Mouse (Mus musculus): ENCODE results near the gene Ppp2r5a. TPM values are rescaled to one million over a fixed set of nuclear protein-coding genes. Genes with fewer than 3 reads are reported as not detected.
A peak's percentile ranks its signal among the peaks of the same experiment; 100 is the strongest.

Gene Ppp2r5a
- total RNA-seq, 2 experiments from 2014 or later: 68.3 to 77.4 TPM

GRCm38 (mm10) chr1:191417111-191417510 lies 14.0 kb upstream of the Ppp2r5a start:
- DNase-seq: no peak

GRCm38 (mm10) chr1:191416611-191417010 lies 13.5 kb upstream of the Ppp2r5a start:
- DNase-seq: no peak

GRCm38 (mm10) chr1:191414432-191414831 lies 11.4 kb upstream of the Ppp2r5a start:
- no peak for DNase-seq

- no peak for DNase-seq
Observed at GRCm38 (mm10) chr1:191413691-191414415, 10.8 kb upstream of the Ppp2r5a start.

- no peak for DNase-seq
Observed at GRCm38 (mm10) chr1:191410294-191411036, 7.4 kb upstream of the Ppp2r5a start.

GRCm38 (mm10) chr1:191407246-191407645 lies 4.2 kb upstream of the Ppp2r5a start:
- DNase-seq: no peak

- no peak for DNase-seq
Observed at GRCm38 (mm10) chr1:191406516-191406915, 3.4 kb upstream of the Ppp2r5a start.

GRCm38 (mm10) chr1:191404721-191405329 lies 1.8 kb upstream of the Ppp2r5a start:
- DNase-seq: no peak

- DNase-seq: no peak
Observed at GRCm38 (mm10) chr1:191404301-191404700, 1.2 kb upstream of the Ppp2r5a start.

GRCm38 (mm10) chr1:191402506-191402905 lies 566 bp downstream of the Ppp2r5a start:
- DNase-seq: no peak

GRCm38 (mm10) chr1:191396897-191397849 lies 5.9 kb downstream of the Ppp2r5a start:
- DNase-seq: peak; percentile 99

GRCm38 (mm10) chr1:191396446-191396845 lies 6.6 kb downstream of the Ppp2r5a start:
- DNase-seq: peak in 1 of 2 experiments; percentile 60

GRCm38 (mm10) chr1:191395871-191396433 lies 7.1 kb downstream of the Ppp2r5a start:
- DNase-seq: peak; percentile 44 to 56

GRCm38 (mm10) chr1:191395200-191395599 lies 7.9 kb downstream of the Ppp2r5a start:
- no peak for DNase-seq

GRCm38 (mm10) chr1:191394126-191394525 lies 8.9 kb downstream of the Ppp2r5a start:
- DNase-seq: no peak

GRCm38 (mm10) chr1:191393536-191393935 lies 9.5 kb downstream of the Ppp2r5a start:
- DNase-seq: no peak

- DNase-seq: peak; percentile 29 to 33
Observed at GRCm38 (mm10) chr1:191391311-191391710, 11.8 kb downstream of the Ppp2r5a start.

GRCm38 (mm10) chr1:191384786-191385430 lies 18.2 kb downstream of the Ppp2r5a start:
- DNase-seq: no peak

- peak in 1 of 2 experiments; percentile 17 for DNase-seq
Observed at GRCm38 (mm10) chr1:191381955-191382736, 20.9 kb downstream of the Ppp2r5a start.

- DNase-seq: no peak
Observed at GRCm38 (mm10) chr1:191380843-191381242, 22.2 kb downstream of the Ppp2r5a start.

All from layer of hippocampus, postnatal 36 days (tissue).